Mouse (Mus musculus): ENCODE results near the gene Arhgap17. TPM values are rescaled to one million over a fixed set of nuclear protein-coding genes. Genes with fewer than 3 reads are reported as not detected.

Gene Arhgap17
- total and polyA plus RNA-seq, 2 experiments from 2014 or later, result 7.2 to 19.8 TPM

DNA sequence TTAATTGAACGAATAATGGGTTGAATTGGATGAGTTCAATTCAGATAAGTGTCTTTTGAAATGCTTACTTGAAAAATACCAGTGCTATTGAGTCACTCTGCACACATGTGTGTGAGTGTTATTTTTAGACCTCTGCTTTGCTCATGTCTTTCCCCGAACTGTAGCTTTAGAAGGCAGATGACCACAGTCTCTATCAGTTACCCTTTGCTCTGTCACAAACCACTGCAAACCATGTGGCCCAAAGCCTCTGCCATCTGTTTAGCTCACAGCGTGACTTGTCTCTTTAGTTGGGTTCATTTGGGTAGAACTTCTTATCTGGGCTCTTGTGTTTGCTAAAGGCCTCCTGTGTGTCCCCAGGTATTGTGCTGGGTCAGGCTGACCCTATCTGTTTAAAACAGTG, 35.9 kb upstream of the Arhgap17 start:
- H3K27ac ChIP-seq, result no peak overlapping the region
- no peak overlapping the region for H3K9ac ChIP-seq (replicated peaks; ENCODE audit: low read length)
- no peak overlapping the region for H3K4me3 ChIP-seq (ENCODE audit: low read length)
- no peak for ATAC-seq
- WGBS, result 85% methylated on average over 3 of the region's 3 CpGs
- no peaks in the 10 kb centered on the region for H3K9me3 ChIP-seq (ENCODE audit: low read length)
- H3K36me3 ChIP-seq (ENCODE audit: insufficient read depth, low read length), result peaks cover 50% of the 10 kb centered on the region; the same call in 1 of the 2 replicates
- H3K4me1 ChIP-seq (ENCODE audit: insufficient read depth, low read length), result no peaks in the 10 kb centered on the region
- no peak overlapping the region for H3K4me2 ChIP-seq (ENCODE audit: low read depth, low read length)
- no peak for TF ChIP-seq CTCF (IDR thresholded peaks at IDR 0.05; ENCODE audit: low read depth)
- H3K27me3 ChIP-seq (ENCODE audit: insufficient read depth, low read length), result no peaks in the 10 kb centered on the region
- DNase-seq (ENCODE audit: low spot score), result no peak

DNA sequence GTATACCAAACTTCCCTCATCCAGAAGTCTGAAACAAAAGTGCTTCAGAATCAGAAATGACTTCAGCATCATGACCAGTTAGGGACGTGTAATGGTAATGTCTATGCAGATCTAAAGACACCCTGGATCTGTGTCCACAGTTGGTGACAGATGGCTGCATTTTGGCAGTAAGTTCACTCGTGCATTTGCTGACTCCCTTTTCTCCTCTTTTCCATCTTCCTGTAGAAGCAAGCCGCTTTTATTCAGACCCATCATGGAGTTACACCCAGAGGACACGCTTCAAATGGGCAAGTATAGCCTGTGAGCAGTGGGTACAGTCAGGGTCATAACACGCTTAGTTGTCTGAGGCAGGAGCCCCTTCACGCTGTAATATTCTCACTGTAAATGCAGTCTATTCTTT, 34.5 kb upstream of the Arhgap17 start:
- no peak overlapping the region for H3K9ac ChIP-seq (replicated peaks; ENCODE audit: low read length)
- TF ChIP-seq CTCF (IDR thresholded peaks at IDR 0.05; ENCODE audit: low read depth), result no peak
- no peaks in the 10 kb centered on the region for H3K9me3 ChIP-seq (ENCODE audit: low read length)
- H3K4me2 ChIP-seq (ENCODE audit: low read depth, low read length), result no peak overlapping the region
- H3K27me3 ChIP-seq (ENCODE audit: insufficient read depth, low read length), result no peaks in the 10 kb centered on the region
- DNase-seq (ENCODE audit: low spot score) (no peak), ATAC-seq (no peak)
- peaks cover 50% of the 10 kb centered on the region; the same call in 1 of the 2 replicates for H3K36me3 ChIP-seq (ENCODE audit: insufficient read depth, low read length)
- no peak overlapping the region for H3K27ac ChIP-seq
- H3K4me1 ChIP-seq (ENCODE audit: insufficient read depth, low read length), result no peaks in the 10 kb centered on the region
- 85% methylated on average over 6 of the region's 6 CpGs for WGBS
- H3K4me3 ChIP-seq (ENCODE audit: low read length), result no peak overlapping the region

DNA sequence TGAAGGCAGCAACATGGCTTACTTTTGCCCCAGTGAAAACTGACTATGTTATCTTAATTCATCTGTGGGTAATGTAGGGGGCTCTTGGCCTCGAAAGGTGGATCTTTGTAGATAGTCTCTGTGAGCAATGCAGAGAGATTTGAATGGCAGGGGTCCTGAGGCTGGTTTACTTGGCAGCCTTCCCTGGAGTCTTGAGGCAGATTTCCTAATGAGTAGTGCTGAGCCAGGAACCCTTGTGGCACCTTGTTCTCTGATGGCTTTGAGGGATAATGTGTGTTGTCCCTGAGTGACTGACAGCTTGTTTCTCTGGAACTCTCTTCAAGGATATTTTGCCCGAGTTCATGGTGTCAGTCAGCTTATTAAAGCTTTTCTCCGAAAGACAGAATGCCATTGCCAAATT, 31.4 kb upstream of the Arhgap17 start:
- Histone ChIP-seq H3K4me3 (ENCODE audit: low read length) (no peak overlapping the region), H3K9me3 (ENCODE audit: low read length) (no peaks in the 10 kb centered on the region), H3K9ac (replicated peaks; ENCODE audit: low read length) (no peak overlapping the region), H3K27me3 (ENCODE audit: insufficient read depth, low read length) (no peaks in the 10 kb centered on the region), H3K4me2 (ENCODE audit: low read depth, low read length) (no peak overlapping the region), H3K36me3 (ENCODE audit: insufficient read depth, low read length) (peaks cover 39% of the 10 kb centered on the region; the same call in 1 of the 2 replicates), H3K4me1 (ENCODE audit: insufficient read depth, low read length) (no peaks in the 10 kb centered on the region), H3K27ac (no peak overlapping the region)
- no peak for TF ChIP-seq CTCF (IDR thresholded peaks at IDR 0.05; ENCODE audit: low read depth)
- DNase-seq (ENCODE audit: low spot score) (peak; percentile 9), ATAC-seq (no peak)
- 59% methylated on average over 3 of the region's 3 CpGs for WGBS

- Histone ChIP-seq H3K9me3 (ENCODE audit: low read length) (no peaks in the 10 kb centered on the region), H3K27me3 (ENCODE audit: insufficient read depth, low read length) (no peaks in the 10 kb centered on the region), H3K9ac (replicated peaks; ENCODE audit: low read length) (no peak overlapping the region), H3K4me3 (ENCODE audit: low read length) (no peak overlapping the region), H3K27ac (no peak overlapping the region), H3K4me1 (ENCODE audit: insufficient read depth, low read length) (no peaks in the 10 kb centered on the region), H3K4me2 (ENCODE audit: low read depth, low read length) (no peak overlapping the region), H3K36me3 (ENCODE audit: insufficient read depth, low read length) (peaks cover 26% of the 10 kb centered on the region; the same call in 1 of the 2 replicates)
- DNase-seq (ENCODE audit: low spot score) (no peak), ATAC-seq (no peak)
- 82% methylated on average over 4 of the region's 4 CpGs for WGBS
- no peak for TF ChIP-seq CTCF (IDR thresholded peaks at IDR 0.05; ENCODE audit: low read depth)
Observed at GRCm38 (mm10) chr7:123399286-123399685, 29.6 kb upstream of the Arhgap17 start.

GRCm38 (mm10) chr7:123398828-123399227, 29.1 kb upstream of the Arhgap17 start:
- Histone ChIP-seq H3K36me3 (ENCODE audit: insufficient read depth, low read length) (peaks cover 21% of the 10 kb centered on the region; the same call in 1 of the 2 replicates), H3K4me1 (ENCODE audit: insufficient read depth, low read length) (no peaks in the 10 kb centered on the region), H3K27me3 (ENCODE audit: insufficient read depth, low read length) (no peaks in the 10 kb centered on the region), H3K27ac (no peak overlapping the region), H3K9ac (replicated peaks; ENCODE audit: low read length) (no peak overlapping the region), H3K4me3 (ENCODE audit: low read length) (no peak overlapping the region), H3K9me3 (ENCODE audit: low read length) (no peaks in the 10 kb centered on the region), H3K4me2 (ENCODE audit: low read depth, low read length) (no peak overlapping the region)
- peak; percentile 89 for DNase-seq (ENCODE audit: low spot score)
- 25% methylated on average over 7 of the region's 7 CpGs for WGBS
- ATAC-seq, result peak; percentile 83
- peak; percentile 86 for TF ChIP-seq CTCF (IDR thresholded peaks at IDR 0.05; ENCODE audit: low read depth)

GRCm38 (mm10) chr7:123397931-123398330, 28.2 kb upstream of the Arhgap17 start:
- no peaks in the 10 kb centered on the region for H3K4me1 ChIP-seq (ENCODE audit: insufficient read depth, low read length)
- no peaks in the 10 kb centered on the region for H3K9me3 ChIP-seq (ENCODE audit: low read length)
- peaks cover 16% of the 10 kb centered on the region; the same call in 1 of the 2 replicates for H3K36me3 ChIP-seq (ENCODE audit: insufficient read depth, low read length)
- H3K27me3 ChIP-seq (ENCODE audit: insufficient read depth, low read length), result no peaks in the 10 kb centered on the region
- H3K4me2 ChIP-seq (ENCODE audit: low read depth, low read length), result no peak overlapping the region
- WGBS, result 86% methylated on average over 8 of the region's 8 CpGs
- no peak overlapping the region for H3K27ac ChIP-seq
- no peak overlapping the region for H3K9ac ChIP-seq (replicated peaks; ENCODE audit: low read length)
- DNase-seq (ENCODE audit: low spot score) (no peak), ATAC-seq (no peak)
- no peak overlapping the region for H3K4me3 ChIP-seq (ENCODE audit: low read length)
- TF ChIP-seq CTCF (IDR thresholded peaks at IDR 0.05; ENCODE audit: low read depth), result no peak

- H3K27me3 ChIP-seq (ENCODE audit: insufficient read depth, low read length), result no peaks in the 10 kb centered on the region
- TF ChIP-seq CTCF (IDR thresholded peaks at IDR 0.05; ENCODE audit: low read depth), result no peak
Observed at GRCm38 (mm10) chr7:123397369-123397768, 27.7 kb upstream of the Arhgap17 start.

More at GRCm38 (mm10) chr7:123397369-123397768, 27.7 kb upstream of the Arhgap17 start:
- H3K4me3 ChIP-seq (ENCODE audit: low read length), result no peak overlapping the region
- peaks cover 10% of the 10 kb centered on the region; the same call in 1 of the 2 replicates for H3K36me3 ChIP-seq (ENCODE audit: insufficient read depth, low read length)
- H3K9me3 ChIP-seq (ENCODE audit: low read length), result no peaks in the 10 kb centered on the region
- DNase-seq (ENCODE audit: low spot score) (no peak), ATAC-seq (no peak)
- WGBS, result 84% methylated on average over 8 of the region's 8 CpGs
- no peak overlapping the region for H3K4me2 ChIP-seq (ENCODE audit: low read depth, low read length)
- H3K9ac ChIP-seq (replicated peaks; ENCODE audit: low read length), result no peak overlapping the region
- H3K4me1 ChIP-seq (ENCODE audit: insufficient read depth, low read length), result no peaks in the 10 kb centered on the region
- no peak overlapping the region for H3K27ac ChIP-seq

All from hindbrain, postnatal 0 days (tissue).